Mouse (Mus musculus): ENCODE measurements at regions not wholly inside any gene's neighbourhood (a gene's known extent, or its start where the extent isn't known, plus 50 kb on each side); places are given as distances from the start of the nearest gene placed in this dataset.
A peak's percentile ranks its signal among the peaks of the same experiment; 100 is the strongest.
"Not testable (repeated sequence)": the region's sequence is repeated elsewhere in the genome, so short reads cannot be mapped to it uniquely, and the experiment has no call there.

DNA sequence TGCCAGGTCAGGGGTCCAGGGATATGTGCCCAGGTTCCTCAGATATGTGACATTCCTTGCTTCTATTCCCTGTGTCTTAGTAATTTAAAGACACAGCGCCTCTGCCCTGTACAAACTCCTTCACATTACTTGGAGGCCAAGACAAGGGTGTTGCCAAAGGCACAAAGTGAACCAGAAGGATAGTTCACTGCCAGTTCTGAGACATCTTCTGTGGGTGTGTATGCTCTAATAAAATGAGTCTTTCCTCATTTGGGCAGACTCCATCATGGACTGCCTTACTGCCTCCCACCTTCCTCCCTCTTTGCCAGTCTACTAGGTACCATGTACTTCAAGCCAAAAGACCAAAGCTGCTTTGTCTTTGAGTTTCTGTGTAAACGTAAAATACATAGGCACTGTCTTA, 65.8 kb upstream of the Rmdn2 start:
- Histone ChIP-seq H3K4me3 (ENCODE audit: low read depth, low read length) (no peak overlapping the region), H3K4me2 (ENCODE audit: low read depth, low read length) (no peak overlapping the region), H3K4me1 (ENCODE audit: control insufficient read depth, insufficient read depth, low read length) (peaks cover 12% of the 10 kb centered on the region; the same call in 1 of the 2 replicates), H3K36me3 (ENCODE audit: control insufficient read depth, insufficient read depth, low read length) (no peaks in the 10 kb centered on the region), H3K27me3 (replicated peaks; ENCODE audit: control insufficient read depth, insufficient read depth, low read length) (no peaks in the 10 kb centered on the region), H3K9ac (ENCODE audit: low read depth, low read length) (no peak overlapping the region), H3K27ac (replicated peaks; ENCODE audit: low read depth, low read length) (no peak overlapping the region), H3K9me3 (ENCODE audit: control insufficient read depth, low read length) (no peaks in the 10 kb centered on the region)
- no peak for ATAC-seq (ENCODE audit: low read depth)
- WGBS: 85% methylated on average over 2 of the region's 2 CpGs
- no peak for DNase-seq (ENCODE audit: low spot score)

DNA sequence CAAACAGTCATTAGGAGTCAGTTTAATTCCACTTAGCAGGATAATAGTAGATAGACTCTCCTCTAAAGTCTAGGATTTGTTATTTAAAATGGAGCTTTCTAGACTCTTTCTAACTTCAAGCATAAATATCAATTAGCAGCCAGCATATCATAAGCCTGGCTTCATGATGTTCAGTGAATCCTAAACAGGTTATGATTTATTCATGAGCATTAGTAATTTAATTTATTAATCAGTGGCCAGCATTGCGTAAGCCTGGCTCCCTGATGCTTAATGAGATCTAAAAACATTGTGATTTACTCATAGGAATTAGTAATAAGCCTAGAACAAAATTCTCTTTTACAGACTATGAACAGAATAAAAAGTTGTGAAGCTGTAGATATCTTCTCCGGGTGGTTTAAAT, 64.6 kb upstream of the Rmdn2 start:
- no peaks in the 10 kb centered on the region for H3K9me3 ChIP-seq (ENCODE audit: control insufficient read depth, low read length)
- no peak overlapping the region for H3K9ac ChIP-seq (ENCODE audit: low read depth, low read length)
- no peaks in the 10 kb centered on the region for H3K36me3 ChIP-seq (ENCODE audit: control insufficient read depth, insufficient read depth, low read length)
- H3K27ac ChIP-seq (replicated peaks; ENCODE audit: low read depth, low read length): no peak overlapping the region
- H3K4me2 ChIP-seq (ENCODE audit: low read depth, low read length): no peak overlapping the region
- DNase-seq (ENCODE audit: low spot score): no peak
- peaks cover 12% of the 10 kb centered on the region; the same call in 1 of the 2 replicates for H3K4me1 ChIP-seq (ENCODE audit: control insufficient read depth, insufficient read depth, low read length)
- no peak for ATAC-seq (ENCODE audit: low read depth)
- H3K4me3 ChIP-seq (ENCODE audit: low read depth, low read length): no peak overlapping the region
- 86% methylated on average over 2 of the region's 2 CpGs for WGBS
- no peaks in the 10 kb centered on the region for H3K27me3 ChIP-seq (replicated peaks; ENCODE audit: control insufficient read depth, insufficient read depth, low read length)

- Histone ChIP-seq H3K4me2 (ENCODE audit: low read depth, low read length) (no peak overlapping the region), H3K9me3 (ENCODE audit: control insufficient read depth, low read length) (no peaks in the 10 kb centered on the region), H3K4me3 (ENCODE audit: low read depth, low read length) (no peak overlapping the region), H3K27me3 (replicated peaks; ENCODE audit: control insufficient read depth, insufficient read depth, low read length) (no peaks in the 10 kb centered on the region), H3K36me3 (ENCODE audit: control insufficient read depth, insufficient read depth, low read length) (no peaks in the 10 kb centered on the region), H3K4me1 (ENCODE audit: control insufficient read depth, insufficient read depth, low read length) (peaks cover 12% of the 10 kb centered on the region; the same call in 1 of the 2 replicates), H3K27ac (replicated peaks; ENCODE audit: low read depth, low read length) (no peak overlapping the region), H3K9ac (ENCODE audit: low read depth, low read length) (no peak overlapping the region)
- 92% methylated on average over 3 of the region's 3 CpGs for WGBS
- no peak for DNase-seq (ENCODE audit: low spot score)
- ATAC-seq (ENCODE audit: low read depth): no peak
Measured at GRCm38 (mm10) chr17:79547524-79547923, 64.1 kb upstream of the Rmdn2 start.

DNA sequence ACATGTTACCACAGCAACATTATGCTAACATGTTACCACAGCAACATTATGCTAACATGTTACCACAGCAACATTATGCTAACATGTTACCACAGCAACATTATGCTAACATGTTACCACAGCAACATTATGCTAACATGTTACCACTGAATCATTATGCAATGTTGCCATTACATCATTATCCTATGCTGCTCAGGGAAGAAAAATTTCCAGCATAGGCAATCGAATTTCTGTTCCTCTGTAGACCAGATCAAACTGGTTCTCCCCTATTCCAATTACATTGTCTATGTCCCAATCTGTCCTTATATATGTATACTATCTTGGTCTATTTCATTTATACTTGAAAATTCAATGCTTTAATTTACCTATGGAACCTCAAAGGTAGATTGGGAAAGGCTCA, 61.3 kb upstream of the Rmdn2 start:
- DNase-seq (ENCODE audit: low spot score); H3K4me2 ChIP-seq (ENCODE audit: low read depth, low read length); H3K9me3 ChIP-seq (ENCODE audit: control insufficient read depth, low read length); H3K9ac ChIP-seq (ENCODE audit: low read depth, low read length); H3K4me1 ChIP-seq (ENCODE audit: control insufficient read depth, insufficient read depth, low read length); ATAC-seq (ENCODE audit: low read depth); H3K36me3 ChIP-seq (ENCODE audit: control insufficient read depth, insufficient read depth, low read length); H3K4me3 ChIP-seq (ENCODE audit: low read depth, low read length); H3K27ac ChIP-seq (replicated peaks; ENCODE audit: low read depth, low read length); H3K27me3 ChIP-seq (replicated peaks; ENCODE audit: control insufficient read depth, insufficient read depth, low read length): not testable (repeated sequence)
- WGBS: 70% methylated on average over 1 of the region's 1 CpGs

DNA sequence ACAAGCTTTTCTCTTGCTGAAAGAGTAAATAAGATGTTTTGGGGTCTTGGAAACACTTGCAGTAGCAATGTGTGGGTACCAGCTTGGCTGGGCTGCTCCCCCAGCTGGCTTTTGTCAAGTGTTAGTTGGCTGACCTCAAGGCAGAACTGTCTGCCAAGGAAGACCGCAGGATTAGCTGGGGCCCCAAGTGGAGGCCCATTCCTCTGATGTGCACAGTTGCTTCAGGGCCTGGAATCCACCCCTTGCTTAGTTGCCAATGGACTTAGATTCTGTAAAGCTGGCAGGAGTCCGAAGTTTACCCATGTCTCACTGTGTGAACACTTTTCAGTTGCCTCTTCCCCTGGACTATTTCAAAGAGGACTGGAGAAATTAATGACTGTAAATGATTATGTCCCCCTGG, 57.8 kb upstream of the Rmdn2 start:
- Histone ChIP-seq H3K27ac (replicated peaks; ENCODE audit: low read depth, low read length) (no peak overlapping the region), H3K4me3 (ENCODE audit: low read depth, low read length) (no peak overlapping the region), H3K4me2 (ENCODE audit: low read depth, low read length) (no peak overlapping the region), H3K27me3 (replicated peaks; ENCODE audit: control insufficient read depth, insufficient read depth, low read length) (no peaks in the 10 kb centered on the region), H3K9ac (ENCODE audit: low read depth, low read length) (no peak overlapping the region), H3K9me3 (ENCODE audit: control insufficient read depth, low read length) (no peaks in the 10 kb centered on the region), H3K36me3 (ENCODE audit: control insufficient read depth, insufficient read depth, low read length) (no peaks in the 10 kb centered on the region), H3K4me1 (ENCODE audit: control insufficient read depth, insufficient read depth, low read length) (no peaks in the 10 kb centered on the region)
- 64% methylated on average over 2 of the region's 2 CpGs for WGBS
- DNase-seq (ENCODE audit: low spot score) (peak; percentile 80), ATAC-seq (ENCODE audit: low read depth) (0 out of 2 replicates have a peak, but pooled peaks have one; percentile 26)

- no peaks in the 10 kb centered on the region for H3K36me3 ChIP-seq (ENCODE audit: control insufficient read depth, insufficient read depth, low read length)
- H3K27me3 ChIP-seq (replicated peaks; ENCODE audit: control insufficient read depth, insufficient read depth, low read length): no peaks in the 10 kb centered on the region
- H3K27ac ChIP-seq (replicated peaks; ENCODE audit: low read depth, low read length): no peak overlapping the region
- ATAC-seq (ENCODE audit: low read depth) (no peak), DNase-seq (ENCODE audit: low spot score) (no peak)
- no peaks in the 10 kb centered on the region for H3K4me1 ChIP-seq (ENCODE audit: control insufficient read depth, insufficient read depth, low read length)
- H3K9me3 ChIP-seq (ENCODE audit: control insufficient read depth, low read length): peaks cover 13% of the 10 kb centered on the region
- H3K4me3 ChIP-seq (ENCODE audit: low read depth, low read length): no peak overlapping the region
- H3K9ac ChIP-seq (ENCODE audit: low read depth, low read length): no peak overlapping the region
- no peak overlapping the region for H3K4me2 ChIP-seq (ENCODE audit: low read depth, low read length)
- 78% methylated on average over 1 of the region's 1 CpGs for WGBS
Measured at GRCm38 (mm10) chr17:79555593-79555992, 56.1 kb upstream of the Rmdn2 start.
